Mouse (Mus musculus) kidney, adult 2 months (tissue): ENCODE data around the gene Alms1. TPM values are rescaled to one million over a fixed set of nuclear protein-coding genes. Genes with fewer than 3 reads are reported as not detected.
A peak's percentile ranks its signal among the peaks of the same experiment; 100 is the strongest.

Experiments
- DNase-seq: peaks from one replicate; pipeline ENCODE4 v3.0.0; 2021
- H3K27ac ChIP-seq: fragments of 200-500 bp; 2 replicates; pipeline ENCODE4 v1.5.1; 2012; ENCODE audit warnings: low read depth, low read length, control low read depth, inconsistent platforms; ENCODE audit not compliant: insufficient read depth
- H3K27me3 ChIP-seq: fragments of 200-500 bp; replicated peaks from 2 replicates; pipeline ENCODE4 v1.6.1; 2012; ENCODE audit warnings: mild to moderate bottlenecking, moderate library complexity, low read length, inconsistent platforms; ENCODE audit not compliant: control insufficient read depth, insufficient read depth
- H3K36me3 ChIP-seq: fragments of 200-500 bp; 2 replicates; pipeline ENCODE4 v1.6.1; 2012; ENCODE audit warnings: mild to moderate bottlenecking, moderate library complexity, low read length, inconsistent platforms; ENCODE audit not compliant: control insufficient read depth, insufficient read depth
- H3K4me1 ChIP-seq: fragments of 200-500 bp; 2 replicates; pipeline ENCODE4 v1.6.1; 2011; ENCODE audit warnings: low read length; ENCODE audit not compliant: control insufficient read depth, insufficient read depth
- H3K4me3 ChIP-seq: fragments of 200-500 bp; 2 replicates; pipeline ENCODE4 v1.5.1; 2011; ENCODE audit warnings: mild to moderate bottlenecking, low read depth, low read length, control low read depth; ENCODE audit not compliant: insufficient read depth
- CTCF ChIP-seq: fragments of 200-500 bp; conservative IDR thresholded peaks from 2 replicates; pipeline ENCODE4 v1.5.1; 2011; ENCODE audit warnings: low read depth, mild to moderate bottlenecking, control low read depth, low read length, moderate library complexity, mixed read lengths; ENCODE audit not compliant: insufficient read depth, insufficient read length
- POLR2A ChIP-seq: fragments of 200-500 bp; IDR thresholded peaks from one replicate; pipeline ENCODE4 v1.6.1; 2011; ENCODE audit warnings: low read depth, low read length, control low read depth
- WGBS: fragments of 180-500 bp; shearing (Covaris S2); methylation state at CpG from one replicate; pipeline ENCODE4 v1.1.7; 2018; 5-methylcytosine and 5-hydroxymethylcytosine counted together
- polyA plus RNA-seq: library from polyadenylated mRNA; depleted of rRNA; stranded (reverse); fragments of >200 nt; gene quantifications from 2 replicates; pipeline ENCODE4 v1.2.3, GENCODE M21; 2012; rRNA removed

Alms1 gene
- 0.63 and 0.68 TPM in 2 replicates for polyA plus RNA-seq

DNA sequence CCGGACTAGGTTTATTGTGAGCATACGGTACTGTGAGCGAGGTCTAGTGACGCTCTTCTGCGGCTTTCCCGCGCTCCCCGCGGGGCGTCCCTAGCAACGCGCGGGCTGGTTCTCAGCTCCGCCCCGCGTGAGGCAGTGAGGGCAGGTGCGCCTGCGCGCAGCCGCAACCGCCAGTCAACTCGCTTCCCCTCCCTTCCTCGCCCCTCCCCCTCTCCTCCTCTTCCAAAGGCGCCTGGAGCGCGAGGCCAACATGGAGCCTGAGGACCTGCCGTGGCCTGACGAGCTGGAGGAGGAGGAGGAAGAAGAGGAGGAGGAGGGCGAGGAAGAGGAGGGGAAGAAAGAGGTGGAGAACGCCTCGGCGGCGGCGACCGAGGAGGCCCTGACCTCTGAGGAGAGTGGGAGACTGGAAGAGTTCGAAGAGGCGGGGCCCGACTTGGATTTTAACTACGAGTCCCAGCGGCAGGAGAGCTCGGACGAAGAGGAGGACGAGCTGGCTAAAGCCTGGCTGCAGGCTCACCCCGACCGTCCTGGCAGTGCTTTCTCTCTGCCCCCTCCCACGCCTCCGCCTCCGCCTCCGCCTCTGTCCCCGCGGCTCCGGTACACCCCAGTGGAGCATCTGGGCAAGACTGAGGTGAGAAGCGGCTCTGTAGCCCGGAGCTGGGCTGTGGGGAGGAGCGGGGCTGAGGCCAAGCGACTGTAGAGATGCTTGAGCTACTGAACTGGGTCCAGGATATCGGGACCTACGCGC is at the start of gene Alms1:
Alms1 (plus strand) TSS at position 136 of the 748 bp plus-strand sequence.
- Histone ChIP-seq H3K27ac (peak within 1 kb of the TSS; percentile 54), H3K27me3 (no peaks in the 10 kb centered on the region; the same call in 1 of the 2 replicates), H3K36me3 (no peaks in the 10 kb centered on the region), H3K4me3 (peak within 1 kb of the TSS; percentile 85), H3K4me1 (no peaks in the 10 kb centered on the region)
- peak; percentile 97 for DNase-seq
- no peak for TF ChIP-seq CTCF
- peak; percentile 46 for TF ChIP-seq POLR2A
- WGBS: under 1% methylated on average over 59 of the region's 59 CpGs

- no peak overlapping the region for H3K27ac ChIP-seq
- no peaks in the 10 kb centered on the region; the same call in 1 of the 2 replicates for H3K27me3 ChIP-seq
- no peak for DNase-seq
- no peak overlapping the region for H3K4me3 ChIP-seq
- H3K36me3 ChIP-seq: no peaks in the 10 kb centered on the region
- TF ChIP-seq CTCF (no peak), POLR2A (no peak)
- 66% methylated on average over 10 of the region's 10 CpGs for WGBS
- H3K4me1 ChIP-seq: no peaks in the 10 kb centered on the region
Measured at GRCm38 (mm10) chr6:85543351-85544175, 43.8 kb upstream of the Alms1 start.

DNA sequence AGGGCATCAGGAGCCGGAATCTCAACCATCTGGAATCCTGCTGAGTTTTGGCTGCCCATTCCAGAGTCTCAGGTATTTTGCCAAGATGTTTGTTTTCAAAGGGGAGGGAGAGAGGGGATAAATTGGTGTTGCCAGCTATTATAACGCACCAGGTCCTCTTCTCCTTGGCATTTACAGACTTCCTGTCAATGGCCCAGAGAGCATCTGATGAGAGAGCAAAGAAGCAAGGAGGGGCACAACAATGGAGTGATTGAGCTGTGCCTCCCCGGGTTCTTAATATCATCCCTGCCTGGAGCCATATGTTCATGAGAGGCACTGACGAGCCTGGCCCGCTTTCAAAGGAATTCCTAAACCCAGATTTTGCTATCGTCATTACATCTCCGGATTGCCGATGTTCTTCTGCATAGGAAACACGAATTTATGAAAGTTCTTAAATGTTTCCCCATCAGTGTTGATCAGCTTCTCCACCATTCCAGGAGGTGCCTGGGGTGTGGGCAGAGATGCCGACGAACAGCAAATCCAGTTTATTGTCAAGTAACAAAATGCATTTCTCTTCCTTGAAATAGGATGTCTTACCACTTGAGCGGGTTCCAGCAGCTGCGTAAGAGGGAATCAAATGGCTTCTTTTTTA is 43.0 kb upstream of the Alms1 start:
- Histone ChIP-seq H3K4me1 (no peaks in the 10 kb centered on the region), H3K27ac (no peak overlapping the region), H3K36me3 (no peaks in the 10 kb centered on the region), H3K4me3 (no peak overlapping the region), H3K27me3 (no peaks in the 10 kb centered on the region; the same call in 1 of the 2 replicates)
- no peak for TF ChIP-seq CTCF
- TF ChIP-seq POLR2A: no peak
- WGBS: 79% methylated on average over 13 of the region's 13 CpGs
- DNase-seq: no peak

- no peak for DNase-seq
- no peaks in the 10 kb centered on the region for H3K27me3 ChIP-seq
- TF ChIP-seq POLR2A (no peak), CTCF (no peak)
- no peaks in the 10 kb centered on the region for H3K36me3 ChIP-seq
- no peaks in the 10 kb centered on the region for H3K4me1 ChIP-seq
- WGBS: 80% methylated on average over 5 of the region's 5 CpGs
- no peak overlapping the region for H3K27ac ChIP-seq
- H3K4me3 ChIP-seq: no peak overlapping the region
Measured at GRCm38 (mm10) chr6:85547642-85548041, 39.7 kb upstream of the Alms1 start.

DNA sequence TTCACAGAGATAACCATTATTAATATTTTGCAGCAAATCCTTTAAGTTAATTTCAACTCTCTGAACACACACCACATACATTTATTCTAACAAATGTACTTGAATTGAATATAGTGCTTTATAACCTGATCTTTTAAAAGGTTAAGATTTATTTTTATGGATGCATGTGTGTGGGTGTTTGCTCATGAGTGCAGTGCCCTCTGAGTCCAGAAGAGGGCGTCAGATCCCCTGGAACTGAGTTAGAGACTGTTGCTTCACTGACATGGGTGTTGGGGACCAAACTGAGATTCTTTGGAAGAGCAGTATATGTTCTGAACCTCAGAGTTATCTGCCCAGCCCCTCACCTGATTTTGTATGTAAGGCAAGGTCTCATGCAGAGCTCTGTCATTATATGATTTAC is 25.0 kb upstream of the Alms1 start:
- H3K4me3 ChIP-seq: no peak overlapping the region
- no peak for DNase-seq
- H3K27me3 ChIP-seq: no peaks in the 10 kb centered on the region
- H3K27ac ChIP-seq: no peak overlapping the region
- TF ChIP-seq CTCF (0 out of 2 replicates have a peak, but pooled peaks have one; percentile 10), POLR2A (no peak)
- H3K36me3 ChIP-seq: no peaks in the 10 kb centered on the region
- H3K4me1 ChIP-seq: no peaks in the 10 kb centered on the region
- WGBS: 27% methylated on average over 1 of the region's 1 CpGs

DNA sequence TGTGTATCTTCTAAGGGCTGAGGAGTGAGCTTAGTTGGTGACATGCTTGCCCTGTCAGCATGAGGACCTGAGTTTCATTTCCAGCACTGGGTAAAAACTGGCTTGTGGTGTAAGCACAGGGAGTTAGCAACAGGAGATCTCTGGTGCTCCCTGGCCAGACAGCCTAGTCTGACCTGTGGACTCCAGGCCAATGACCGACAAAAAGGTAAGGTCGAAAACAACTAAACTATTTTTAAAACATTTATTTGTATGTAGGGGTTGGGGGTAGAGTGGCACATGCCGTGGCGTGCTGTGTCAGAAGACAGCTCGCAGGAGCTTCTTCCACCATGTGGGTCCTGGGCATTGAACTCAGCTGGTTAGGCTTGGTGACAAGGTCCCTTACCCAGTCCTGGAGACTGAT is 14.5 kb upstream of the Alms1 start:
- no peaks in the 10 kb centered on the region for H3K4me1 ChIP-seq
- H3K36me3 ChIP-seq: no peaks in the 10 kb centered on the region
- 60% methylated on average over 5 of the region's 5 CpGs for WGBS
- H3K27ac ChIP-seq: no peak overlapping the region
- H3K4me3 ChIP-seq: no peak overlapping the region
- H3K27me3 ChIP-seq: no peaks in the 10 kb centered on the region
- peak; percentile 59 for DNase-seq
- no peak for TF ChIP-seq POLR2A
- TF ChIP-seq CTCF: no peak
